Mouse (Mus musculus): ENCODE data around the gene Gm10964.
A peak's percentile ranks its signal among the peaks of the same experiment; 100 is the strongest.

The Gm10964 gene

GRCm38 (mm10) chr3:103734696-103735519 lies 4.3 kb upstream of the Gm10964 start:
- no peak for DNase-seq (ENCODE audit: low spot score in 2 of 2)

GRCm38 (mm10) chr3:103735776-103736600 lies 3.2 kb upstream of the Gm10964 start:
- no peak for DNase-seq (ENCODE audit: low spot score in 2 of 2)

GRCm38 (mm10) chr3:103737061-103737754 lies 2.0 kb upstream of the Gm10964 start:
- DNase-seq (ENCODE audit: low spot score in 2 of 2) = no peak

- peak; percentile 66 to 81 for DNase-seq (ENCODE audit: low spot score in 2 of 2)
These were observed 1.2 kb upstream of the Gm10964 start, which contains the start of gene Olfml3 for GRCm38 (mm10) chr3:103737778-103738571. Olfml3 (minus strand) TSS chr3:103738001.

- no peak for DNase-seq (ENCODE audit: low spot score in 2 of 2)
These were observed 1.2 kb downstream of the Gm10964 start for GRCm38 (mm10) chr3:103740342-103740741.

- no peak for DNase-seq (ENCODE audit: low spot score in 2 of 2)
These were observed 4.0 kb downstream of the Gm10964 start for GRCm38 (mm10) chr3:103743208-103743607.

- no peak for DNase-seq (ENCODE audit: low spot score in 2 of 2)
These were observed 6.0 kb downstream of the Gm10964 start for GRCm38 (mm10) chr3:103745001-103745770.

GRCm38 (mm10) chr3:103746711-103747110 lies 7.5 kb downstream of the Gm10964 start:
- no peak for DNase-seq (ENCODE audit: low spot score in 2 of 2)

GRCm38 (mm10) chr3:103751558-103751957 lies 12.4 kb downstream of the Gm10964 start:
- no peak for DNase-seq (ENCODE audit: low spot score in 2 of 2)

- DNase-seq (ENCODE audit: low spot score in 2 of 2) = no peak
These were observed 16.2 kb downstream of the Gm10964 start for GRCm38 (mm10) chr3:103755351-103755750.

GRCm38 (mm10) chr3:103756920-103757319 lies 17.8 kb downstream of the Gm10964 start:
- no peak for DNase-seq (ENCODE audit: low spot score in 2 of 2)

- no peak for DNase-seq (ENCODE audit: low spot score in 2 of 2)
These were observed 19.3 kb downstream of the Gm10964 start for GRCm38 (mm10) chr3:103758456-103758855.

- no peak for DNase-seq (ENCODE audit: low spot score in 2 of 2)
These were observed 20.2 kb downstream of the Gm10964 start for GRCm38 (mm10) chr3:103759261-103759970.

GRCm38 (mm10) chr3:103766789-103767188 lies 27.6 kb downstream of the Gm10964 start:
- no peak for DNase-seq (ENCODE audit: low spot score in 2 of 2)

GRCm38 (mm10) chr3:103771531-103772130 lies 32.5 kb downstream of the Gm10964 start:
- no peak for DNase-seq (ENCODE audit: low spot score in 2 of 2)

GRCm38 (mm10) chr3:103772846-103773245 lies 33.7 kb downstream of the Gm10964 start:
- DNase-seq (ENCODE audit: low spot score in 2 of 2) = no peak

- DNase-seq (ENCODE audit: low spot score in 2 of 2) = no peak
These were observed 34.3 kb downstream of the Gm10964 start for GRCm38 (mm10) chr3:103773508-103773907.

- DNase-seq (ENCODE audit: low spot score in 2 of 2) = no peak
These were observed 34.8 kb downstream of the Gm10964 start for GRCm38 (mm10) chr3:103774009-103774408.

GRCm38 (mm10) chr3:103777940-103778339 lies 38.8 kb downstream of the Gm10964 start:
- DNase-seq (ENCODE audit: low spot score in 2 of 2) = no peak

Data from spleen, postnatal 14 days (tissue).